Mouse (Mus musculus) gastrocnemius, postnatal 36 days (tissue): ENCODE results near the gene Nlrp4c. TPM values are rescaled to one million over a fixed set of nuclear protein-coding genes. Genes with fewer than 3 reads are reported as not detected.

Experiments
- total RNA-seq, 2 experiments: library from RNA; stranded (reverse); gene quantifications; 2 replicates each; pipeline ENCODE4 v1.2.3; 2021

The Nlrp4c gene
- total RNA-seq, 2 experiments from 2014 or later, result not detected

Other genes starting within 250 kb of the Nlrp4c start
- gene Vmn1r63, start 239.7 kb upstream of the Nlrp4c start, total RNA-seq, result not detected
- gene Vmn1r64, start 160.6 kb upstream of the Nlrp4c start, total RNA-seq, result not detected
- gene Vmn1r65, start 34.2 kb upstream of the Nlrp4c start, total RNA-seq, result not detected
- gene Zfp787, start 110.8 kb downstream of the Nlrp4c start, total RNA-seq, result 10 to 100 TPM; 26.1 to 29.2 TPM
- gene Zfp444, start 127.1 kb downstream of the Nlrp4c start, total RNA-seq, result 1 to 10 TPM; 7.2 to 8.3 TPM
- gene Galp, start 151.9 kb downstream of the Nlrp4c start, total RNA-seq, result not detected
- not detected for gene Zscan5b, start 177.1 kb downstream of the Nlrp4c start, total RNA-seq
- not detected for gene Epp13, start 207.5 kb downstream of the Nlrp4c start, total RNA-seq
- 1 to 10 TPM; 3.5 to 3.6 TPM for gene Zfp667, start 241.4 kb downstream of the Nlrp4c start, total RNA-seq